Mouse (Mus musculus) stomach, postnatal 0 days (tissue): Measurements from ENCODE around the gene Map4k3.

ENCODE experiments used
- CTCF ChIP-seq: IDR thresholded peaks from 2 replicates; pipeline ENCODE4 v1.5.1; 2016; ENCODE audit warnings: antibody characterized with exemption, low read depth, mild to moderate bottlenecking, moderate library complexity
- EP300 ChIP-seq: optimal IDR thresholded peaks from 2 replicates; pipeline ENCODE3; 2016; ENCODE audit warnings: antibody characterized with exemption

DNA sequence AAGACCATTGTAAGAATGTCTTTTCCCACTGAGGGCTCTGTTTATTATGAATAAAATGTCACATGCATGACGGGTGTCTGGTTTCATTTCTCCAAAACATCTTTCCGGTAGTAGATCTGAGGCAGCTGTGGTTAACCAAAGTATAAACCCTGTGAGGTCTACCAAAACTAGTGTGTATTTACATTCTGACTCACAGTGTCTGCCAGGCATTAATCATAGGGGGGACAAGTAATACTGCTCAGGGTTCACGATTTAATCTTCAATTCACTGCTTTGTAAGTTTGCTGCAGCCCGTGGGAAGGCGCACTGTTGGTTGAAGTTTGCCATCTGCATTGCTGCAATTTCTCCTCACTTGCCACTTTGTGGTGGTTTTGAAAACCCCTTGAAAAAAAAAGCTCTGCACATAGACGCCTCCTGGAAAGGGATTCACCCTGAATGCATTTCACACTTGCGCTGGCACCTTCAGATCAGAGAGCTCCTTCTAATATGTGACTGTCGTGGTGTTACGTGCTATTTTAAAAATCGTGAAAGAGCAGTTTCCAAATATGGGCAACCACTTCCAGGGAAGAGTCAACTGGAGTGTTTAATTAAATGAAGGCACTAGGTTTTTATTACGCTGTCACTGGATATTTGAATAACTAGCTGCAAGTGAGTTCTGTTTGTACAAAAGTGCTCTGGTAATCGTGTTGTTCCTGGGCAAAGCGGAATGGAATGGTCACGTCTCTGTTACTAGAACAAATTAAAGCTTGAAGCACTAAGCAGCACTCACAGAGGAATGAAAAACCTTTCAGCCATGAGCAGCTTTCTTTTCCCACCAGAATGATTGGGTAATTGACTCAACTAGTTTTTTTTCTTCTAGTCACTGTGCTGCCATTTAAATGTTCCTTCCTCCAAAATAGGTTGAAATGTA lies 44.5 kb upstream of the Map4k3 start:
- TF ChIP-seq CTCF, result no peak
- TF ChIP-seq EP300, result no peak
